Mouse (Mus musculus) right cerebral cortex, adult 2 months (tissue): Measurements from ENCODE around the gene Gatad1.
A peak's percentile ranks its signal among the peaks of the same experiment; 100 is the strongest.
"Not testable (repeated sequence)": the region's sequence is repeated elsewhere in the genome, so short reads cannot be mapped to it uniquely, and the experiment has no call there.

Experiments
- DNase-seq, 2 experiments: peaks; one replicate each; pipeline ENCODE4 v3.0.0; 2021 to 2022; ENCODE audit warnings: low spot score in 2 of 2

Gatad1 gene

GRCm38 (mm10) chr5:3657085-3657484 lies at the start of gene Gatad1:
Gene Gatad1 (minus strand): TSS chr5:3657185.
- DNase-seq: no peak

- no peak for DNase-seq
Observed at GRCm38 (mm10) chr5:3702180-3702579, 45.2 kb upstream of the Gatad1 start.

GRCm38 (mm10) chr5:3700025-3700424 lies 43.0 kb upstream of the Gatad1 start:
- DNase-seq: no peak

- DNase-seq: no peak
Observed at GRCm38 (mm10) chr5:3696031-3696430, 39.0 kb upstream of the Gatad1 start.

- DNase-seq: no peak
Observed at GRCm38 (mm10) chr5:3695191-3695590, 38.2 kb upstream of the Gatad1 start.

GRCm38 (mm10) chr5:3692956-3693355 lies 36.0 kb upstream of the Gatad1 start:
- DNase-seq: no peak

GRCm38 (mm10) chr5:3691283-3691682 lies 34.3 kb upstream of the Gatad1 start:
- no peak for DNase-seq

GRCm38 (mm10) chr5:3688298-3688697 lies 31.3 kb upstream of the Gatad1 start:
- no peak for DNase-seq

- DNase-seq: no peak
Observed at GRCm38 (mm10) chr5:3669938-3670554, 13.1 kb upstream of the Gatad1 start.

GRCm38 (mm10) chr5:3666585-3666984 lies 9.6 kb upstream of the Gatad1 start:
- DNase-seq: no peak

GRCm38 (mm10) chr5:3665225-3665624 lies 8.2 kb upstream of the Gatad1 start:
- DNase-seq: no peak

GRCm38 (mm10) chr5:3653801-3654200 lies 3.2 kb downstream of the Gatad1 start:
- no peak for DNase-seq

- DNase-seq: not testable (repeated sequence)
Observed at GRCm38 (mm10) chr5:3652903-3653575, 3.9 kb downstream of the Gatad1 start.

GRCm38 (mm10) chr5:3651621-3652020 lies 5.4 kb downstream of the Gatad1 start:
- DNase-seq: no peak

- DNase-seq: no peak
Observed at GRCm38 (mm10) chr5:3650881-3651280, 6.1 kb downstream of the Gatad1 start, which contains the start of gene Tmbim7. Gene Tmbim7 (plus strand): TSS chr5:3651181.

GRCm38 (mm10) chr5:3648849-3649210 lies 8.2 kb downstream of the Gatad1 start:
- no peak for DNase-seq

- no peak for DNase-seq
Observed at GRCm38 (mm10) chr5:3648206-3648848, 8.7 kb downstream of the Gatad1 start.

GRCm38 (mm10) chr5:3647708-3648121 lies 9.3 kb downstream of the Gatad1 start:
- DNase-seq: peak; percentile 75 to 79

GRCm38 (mm10) chr5:3646991-3647707 lies 9.8 kb downstream of the Gatad1 start:
- DNase-seq: peak; percentile 52 to 67

- no peak for DNase-seq
Observed at GRCm38 (mm10) chr5:3646539-3646938, 10.4 kb downstream of the Gatad1 start.

GRCm38 (mm10) chr5:3645326-3645725 lies 11.7 kb downstream of the Gatad1 start:
- no peak for DNase-seq

GRCm38 (mm10) chr5:3644621-3645020 lies 12.4 kb downstream of the Gatad1 start:
- no peak for DNase-seq
